Mouse (Mus musculus): ENCODE results near the gene Magea1. TPM values are rescaled to one million over a fixed set of nuclear protein-coding genes. Genes with fewer than 3 reads are reported as not detected.
"Not testable (repeated sequence)": the region's sequence is repeated elsewhere in the genome, so short reads cannot be mapped to it uniquely, and the experiment has no call there.

The Magea1 gene
- not detected for total RNA-seq (2021)
- long read RNA-seq, experiment 1: 0 reads
- long read RNA-seq, experiment 2: 0 reads

DNA sequence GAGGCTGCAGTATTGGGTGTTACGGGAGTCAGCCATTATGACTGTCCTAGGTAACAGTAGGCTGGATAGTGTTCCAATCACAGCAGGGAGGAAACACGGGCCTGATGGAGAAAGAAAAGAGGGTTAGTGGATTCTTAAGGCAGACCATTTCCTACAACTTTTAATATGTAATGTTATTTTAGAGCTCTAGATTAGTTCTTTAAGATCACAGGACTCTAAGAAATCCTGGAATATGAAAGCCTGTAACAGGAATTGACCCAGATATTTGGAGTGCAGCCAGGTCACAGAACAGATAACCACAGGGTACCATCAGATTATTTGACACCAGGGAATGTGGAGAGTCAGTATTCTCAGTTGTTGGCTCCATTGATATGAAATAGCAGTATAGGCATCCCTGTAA is at the start of gene Magea1:
Gene Magea1 (minus strand): TSS at position 101 of the 400 bp plus-strand sequence.
- H3K4me3 ChIP-seq; H3K27ac ChIP-seq; intact Hi-C loops (cut with DNase I); DNase-seq: not testable (repeated sequence)

GRCm38 (mm10) chrX:155128312-155128711 is 38.7 kb upstream of the Magea1 start, which contains the start of gene Cldn34b2:
Gene Cldn34b2 (minus strand): TSS chrX:155128412.
- intact Hi-C loops (cut with DNase I); H3K4me3 ChIP-seq; H3K27ac ChIP-seq; DNase-seq: not testable (repeated sequence)

GRCm38 (mm10) chrX:155098024-155098423 is 8.4 kb upstream of the Magea1 start:
- peak; percentile 43; the same call in 1 of the 2 replicates for TF ChIP-seq CTCF (IDR thresholded peaks at IDR 0.05)
- DNase-seq: no peak
- intact Hi-C loops (cut with DNase I): loop anchor here (5.0 kb wide), 1 partner anchor 219 kb away; no protein-coding TSS in a partner anchor
- H3K4me3 ChIP-seq: no peak overlapping the region
- H3K27ac ChIP-seq: no peak overlapping the region

GRCm38 (mm10) chrX:155093566-155093965 is 4.0 kb upstream of the Magea1 start, which contains the start of gene Magea2:
Gene Magea2 (minus strand): TSS chrX:155093666.
- DNase-seq; H3K4me3 ChIP-seq; intact Hi-C loops (cut with DNase I); H3K27ac ChIP-seq: not testable (repeated sequence)

- H3K4me3 ChIP-seq; intact Hi-C loops (cut with DNase I); DNase-seq; H3K27ac ChIP-seq: not testable (repeated sequence)
Observed at GRCm38 (mm10) chrX:155063045-155063444, 26.5 kb downstream of the Magea1 start, which contains the start of gene Magea5. Gene Magea5 (minus strand): TSS chrX:155063145.

Other genes starting within 250 kb of the Magea1 start
- not detected for gene Cldn34b1, start 199.5 kb downstream of the Magea1 start, total RNA-seq (2021)
- gene Magea6, start 153.8 kb downstream of the Magea1 start, total RNA-seq (2021): not detected
- gene Magea3, start 140.3 kb downstream of the Magea1 start, total RNA-seq (2021): not detected
- gene Magea8, start 93.9 kb downstream of the Magea1 start, total RNA-seq (2021): not detected
- gene Magea5, start 26.6 kb downstream of the Magea1 start, total RNA-seq (2021): not detected
- not detected for gene Magea2, start 3.9 kb upstream of the Magea1 start, total RNA-seq (2021)
- gene Cldn34b2, start 38.6 kb upstream of the Magea1 start, total RNA-seq (2021): not detected
- 10 to 100 TPM; 18.4 to 22.1 TPM for gene Sat1, start 126.7 kb upstream of the Magea1 start, total RNA-seq (2021)
- gene Acot9, start 172.7 kb upstream of the Magea1 start, total RNA-seq (2021): 10 to 100 TPM; 17.1 to 18.4 TPM